In genomic region chr6:55016710-55017583, GRCm38 (mm10) we compare ENCODE assay signal across 8 mouse cellular contexts. TPM values are rescaled to one million over a fixed set of nuclear protein-coding genes. Genes with fewer than 3 reads are reported as not detected.
DNase-seq lines count a peak whose midpoint lies in the region; ATAC-seq lines count a peak whose summit lies in the region.

No protein-coding gene starts in this region.

- no peaks in the 10 kb centered on the region for H3K79me2 ChIP-seq in macrophage (ENCODE audit: inconsistent target)

- H3K36me3 ChIP-seq in macrophage (ENCODE audit: inconsistent target): no peaks in the 10 kb centered on the region

- peak; percentile 87 for ATAC-seq in inflammation-experienced regulatory T-cells, adult 6 months

- intact Hi-C loops in left cerebral cortex, postnatal 10 days (cut with DNase I): loop anchor here (1.0 kb wide), 1 partner anchor 150 kb away; no protein-coding TSS in a partner anchor

- 28% methylated on average over 15 of the region's 15 CpGs for WGBS in macrophage (ENCODE audit: missing documents)

- H3K27ac ChIP-seq in macrophage: no peak overlapping the region

- peak; percentile 82 for DNase-seq in 416B (ENCODE audit: low read depth)
- DNase-seq in adipocyte (ENCODE audit: low spot score): peak; percentile 91
- DNase-seq in embryo, embryonic 11 days: peak; percentile 89
- DNase-seq in gastrocnemius, postnatal 25 days: peak; percentile 35
- peak; percentile 51 to 67 for DNase-seq in left cerebral cortex, postnatal 10 days (ENCODE audit: extremely low spot score in 1 of 2, low spot score in 2 of 2)
- DNase-seq in right cerebral cortex, adult 2 months (ENCODE audit: low spot score in 2 of 2): peak; percentile 67 to 75

- peak overlapping the region; percentile 6; the same call in 1 of the 2 replicates for H3K4me3 ChIP-seq in macrophage (ENCODE audit: inconsistent target)

RNA-seq across cellular contexts. Expression of gene Gars, which starts 20.9 kb away (rescaled TPM):
- total RNA-seq in gastrocnemius, postnatal 25 days (2021): 10 to 100 TPM; 48.4 to 51.5 TPM
- polyA plus RNA-seq in inflammation-experienced regulatory T-cells, adult 6 months (2017; shearing (Covaris generic)): 10 to 100 TPM; 14.1 to 44.6 (median 31.2) TPM
- total RNA-seq in left cerebral cortex, postnatal 10 days (2021): 100 to 1,000 TPM; 177 to 185 TPM
- 10 to 100 TPM in 24 of 26 experiments, 1 to 10 TPM in 2; 9.4 to 65.9 (median 32.9) TPM for total RNA-seq in macrophage (2018; cell fraction: chromatin; rRNA removed)
- 10 to 100 TPM; 37.7 to 77.4 (median 55.8) TPM for total RNA-seq in macrophage (2018; cell fraction: cytosol; rRNA removed)
- 10 to 100 TPM; 18.5 to 81.5 (median 46.6) TPM for total RNA-seq in macrophage (2018; cell fraction: nucleus; rRNA removed)
- 35.4 to 62.1 TPM (median 43.9 TPM) in 3 replicates for polyA plus RNA-seq in macrophage (2018)

RNA-seq across cellular contexts. Expression of gene Ggct, which starts 24.2 kb away (rescaled TPM):
- 1 to 10 TPM; 7.4 to 8.8 TPM for total RNA-seq in gastrocnemius, postnatal 25 days (2021)
- polyA plus RNA-seq in inflammation-experienced regulatory T-cells, adult 6 months (2017; shearing (Covaris generic)): 10 to 100 TPM; 30.0 to 31.4 (median 31.3) TPM
- total RNA-seq in left cerebral cortex, postnatal 10 days (2021): 10 to 100 TPM; 28.2 to 29.4 TPM
- 10 to 100 TPM in 23 of 26 experiments, 1 to 10 TPM in 3; 5.2 to 91.6 (median 26.1) TPM for total RNA-seq in macrophage (2018; cell fraction: chromatin; rRNA removed)
- 10 to 100 TPM in 18 of 26 experiments, 1 to 10 TPM in 8; 2.5 to 32.0 (median 17.7) TPM for total RNA-seq in macrophage (2018; cell fraction: cytosol; rRNA removed)
- 10 to 100 TPM in 23 of 26 experiments, 1 to 10 TPM in 3; 7.3 to 51.8 (median 24.8) TPM for total RNA-seq in macrophage (2018; cell fraction: nucleus; rRNA removed)
- polyA plus RNA-seq in macrophage (2018): 6.4 to 8.4 TPM (median 8.1 TPM) in 3 replicates

RNA-seq across cellular contexts. Expression of gene Nod1, which starts 44.5 kb away (rescaled TPM):
- 1 to 10 TPM; 6.6 to 7.2 TPM for total RNA-seq in gastrocnemius, postnatal 25 days (2021)
- 10 to 100 TPM in 2 of 3 experiments, 1 to 10 TPM in 1; 9.7 to 14.2 (median 11.4) TPM for polyA plus RNA-seq in inflammation-experienced regulatory T-cells, adult 6 months (2017; shearing (Covaris generic))
- 1 to 10 TPM; 2.5 to 2.7 TPM for total RNA-seq in left cerebral cortex, postnatal 10 days (2021)
- 100 to 1,000 TPM in 18 of 26 experiments, 10 to 100 TPM in 8; 41.2 to 494 (median 195) TPM for total RNA-seq in macrophage (2018; cell fraction: chromatin; rRNA removed)
- total RNA-seq in macrophage (2018; cell fraction: cytosol; rRNA removed): 10 to 100 TPM; 15.7 to 74.6 (median 43.9) TPM
- 100 to 1,000 TPM in 16 of 26 experiments, 10 to 100 TPM in 10; 34.5 to 340 (median 125) TPM for total RNA-seq in macrophage (2018; cell fraction: nucleus; rRNA removed)
- 9.6 to 26.9 TPM (median 17.4 TPM) in 3 replicates for polyA plus RNA-seq in macrophage (2018)

Comparison
In these comparisons a context has a peak if more than half of its experiments do, and no peak if none do; other contexts are left out.
1. DNase-seq: peak in every context shown above with its lines; median percentile 91 in adipocyte; 89 in embryo, embryonic 11 days; 82 in 416B; 71 in right cerebral cortex, adult 2 months; 59 in left cerebral cortex, postnatal 10 days; 35 in gastrocnemius, postnatal 25 days.